Mouse (Mus musculus): Measurements from ENCODE around the gene Foxf2.

Gene Foxf2

GRCm38 (mm10) chr13:31624966-31625332 is 667 bp upstream of the Foxf2 start:
- in situ Hi-C loops (cut with MboI) = loop anchor here (25.0 kb wide), 2 partner anchors 738 to 1063 kb away; no protein-coding TSS in a partner anchor

GRCm38 (mm10) chr13:31626183-31626801 is 676 bp downstream of the Foxf2 start:
- in situ Hi-C loops (cut with MboI) = loop anchor here (25.0 kb wide), 1 partner anchor 739 kb away; no protein-coding TSS in a partner anchor

- in situ Hi-C loops (cut with MboI) = loop anchor here (25.0 kb wide), 1 partner anchor 740 kb away; no protein-coding TSS in a partner anchor
Measured at GRCm38 (mm10) chr13:31626991-31627625, 1.5 kb downstream of the Foxf2 start.

DNA sequence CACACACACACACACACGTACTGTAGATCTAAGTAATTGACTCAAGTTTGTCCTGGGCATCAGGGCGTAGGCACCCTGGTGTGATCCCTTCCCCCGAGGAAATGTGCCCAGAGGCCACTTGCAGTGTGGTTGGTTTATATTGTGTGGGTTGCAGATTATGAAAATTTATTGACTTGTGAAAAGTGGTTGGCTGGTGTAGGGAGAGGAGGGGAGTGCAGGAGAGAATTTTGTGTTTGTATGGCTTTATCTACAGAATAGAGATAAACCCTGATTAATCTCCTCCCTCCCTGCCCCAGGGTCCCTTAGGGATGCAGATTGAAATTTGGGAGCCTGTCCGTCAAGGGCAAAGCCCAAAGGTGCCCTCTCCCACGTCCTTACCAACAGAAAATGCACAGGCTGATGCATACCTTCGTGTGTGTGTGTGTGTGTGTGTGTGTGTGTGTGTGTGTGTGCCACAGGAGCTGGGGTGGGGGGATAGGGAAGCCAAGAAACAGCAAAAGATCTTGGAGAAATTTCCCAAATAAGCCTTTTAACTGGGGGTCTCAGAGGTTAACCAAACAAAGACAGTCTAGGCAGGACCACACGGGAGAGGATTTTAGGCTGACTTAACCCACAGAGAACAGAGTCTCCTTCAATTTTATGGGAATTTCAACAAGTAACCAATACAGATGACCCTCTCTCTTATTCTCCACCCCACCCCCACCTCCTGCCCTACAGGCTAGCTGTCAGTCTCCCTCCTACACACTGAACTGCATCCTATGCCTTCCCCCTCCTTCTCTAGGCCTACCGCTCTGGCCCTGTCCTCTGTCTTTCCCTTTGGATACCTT is 2.5 kb downstream of the Foxf2 start:
- in situ Hi-C loops (cut with MboI) = loop anchor here (25.0 kb wide), 1 partner anchor 741 kb away; no protein-coding TSS in a partner anchor

GRCm38 (mm10) chr13:31628691-31629180 is 3.1 kb downstream of the Foxf2 start:
- in situ Hi-C loops (cut with MboI) = loop anchor here (25.0 kb wide), 1 partner anchor 741 kb away; no protein-coding TSS in a partner anchor

- in situ Hi-C loops (cut with MboI) = loop anchor here (25.0 kb wide), 1 partner anchor 742 kb away; no protein-coding TSS in a partner anchor
Measured at GRCm38 (mm10) chr13:31629321-31629851, 3.8 kb downstream of the Foxf2 start.

- in situ Hi-C loops (cut with MboI) = loop anchor here (25.0 kb wide), 1 partner anchor 743 kb away; no protein-coding TSS in a partner anchor
Measured at GRCm38 (mm10) chr13:31630051-31630450, 4.4 kb downstream of the Foxf2 start.

DNA sequence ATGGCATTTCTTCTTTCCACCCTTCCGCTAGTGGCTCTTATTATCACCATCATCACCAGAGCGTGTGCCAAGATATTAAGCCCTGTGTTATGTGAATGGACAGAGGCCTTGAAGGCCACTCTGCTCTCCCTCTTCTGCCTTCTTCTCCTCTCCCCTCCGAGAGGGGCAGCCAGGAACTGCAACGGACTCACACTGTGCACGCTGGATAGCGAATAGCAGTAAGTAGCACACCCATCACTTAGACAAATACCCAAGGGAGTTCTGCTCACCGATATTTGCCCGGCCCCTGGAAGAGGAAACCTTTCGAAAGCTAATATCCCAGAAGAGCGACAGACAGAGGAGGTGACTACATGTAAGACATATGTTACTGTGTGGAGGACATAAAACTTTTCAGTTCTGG is 4.9 kb downstream of the Foxf2 start:
- in situ Hi-C loops (cut with MboI) = loop anchor here (25.0 kb wide), 1 partner anchor 743 kb away; no protein-coding TSS in a partner anchor

DNA sequence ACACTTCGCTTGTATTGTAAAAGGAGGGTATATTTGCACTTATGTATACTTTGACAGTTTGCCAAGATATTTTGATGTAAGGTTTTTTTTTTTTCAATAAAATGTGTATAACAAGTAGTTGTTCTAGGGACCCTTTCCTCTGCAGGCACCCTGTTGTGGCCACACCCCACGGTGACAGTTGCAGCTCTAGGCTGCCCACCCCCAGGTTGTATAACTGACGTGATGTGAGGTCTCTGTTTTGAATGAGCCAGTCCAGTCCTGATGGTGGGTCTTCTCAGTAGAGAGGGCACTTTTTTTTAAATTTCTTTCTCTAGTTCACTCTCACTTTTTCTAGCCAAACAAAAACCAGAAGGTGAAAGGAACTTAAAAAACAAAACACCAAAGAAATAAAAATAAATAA is 5.7 kb downstream of the Foxf2 start:
- in situ Hi-C loops (cut with MboI) = loop anchor here (25.0 kb wide), 1 partner anchor 744 kb away; no protein-coding TSS in a partner anchor

GRCm38 (mm10) chr13:31632450-31632849 is 6.8 kb downstream of the Foxf2 start:
- in situ Hi-C loops (cut with MboI) = loop anchor here (25.0 kb wide), 1 partner anchor 745 kb away; no protein-coding TSS in a partner anchor

GRCm38 (mm10) chr13:31633259-31633658 is 7.6 kb downstream of the Foxf2 start:
- in situ Hi-C loops (cut with MboI) = loop anchor here (25.0 kb wide), 1 partner anchor 746 kb away; no protein-coding TSS in a partner anchor

GRCm38 (mm10) chr13:31635546-31635945 is 9.9 kb downstream of the Foxf2 start:
- in situ Hi-C loops (cut with MboI) = loop anchor here (25.0 kb wide), 1 partner anchor 748 kb away; no protein-coding TSS in a partner anchor

- in situ Hi-C loops (cut with MboI) = loop anchor here (25.0 kb wide), 1 partner anchor 754 kb away; no protein-coding TSS in a partner anchor
Measured at GRCm38 (mm10) chr13:31641517-31641916, 15.9 kb downstream of the Foxf2 start.

DNA sequence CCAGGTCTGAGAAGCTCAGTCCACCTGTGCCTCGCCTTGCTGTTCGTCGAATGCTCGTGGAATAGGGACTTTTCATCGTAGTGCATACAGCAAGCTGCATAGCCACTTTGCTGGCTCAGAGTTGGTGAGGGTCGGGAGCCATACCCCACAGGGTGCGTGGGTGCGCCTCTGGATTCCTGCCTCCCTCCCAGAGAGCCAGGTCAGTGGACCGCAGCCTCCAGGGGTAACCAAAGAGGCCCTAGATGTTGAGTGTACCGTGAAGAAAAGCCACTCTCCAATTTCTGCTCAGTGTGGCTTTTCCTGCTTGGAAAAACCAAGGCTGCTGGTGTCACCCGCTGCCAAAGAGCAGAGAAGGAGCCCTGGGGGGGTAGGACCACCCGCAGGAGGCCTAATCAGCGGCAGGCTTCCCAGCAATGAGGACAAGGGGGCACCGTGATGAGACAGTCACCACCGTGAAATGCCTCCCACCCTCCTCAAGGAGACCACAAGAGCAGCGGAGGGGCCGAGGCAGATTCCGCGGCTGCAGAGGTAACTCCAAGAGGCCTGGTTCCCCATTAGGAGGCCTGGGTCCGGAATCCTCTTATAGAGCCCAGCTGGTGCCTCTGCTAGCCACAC is 26.6 kb downstream of the Foxf2 start:
- in situ Hi-C loops (cut with MboI) = no loop called here

- in situ Hi-C loops (cut with MboI) = no loop called here
Measured at GRCm38 (mm10) chr13:31656249-31656648, 30.6 kb downstream of the Foxf2 start.

DNA sequence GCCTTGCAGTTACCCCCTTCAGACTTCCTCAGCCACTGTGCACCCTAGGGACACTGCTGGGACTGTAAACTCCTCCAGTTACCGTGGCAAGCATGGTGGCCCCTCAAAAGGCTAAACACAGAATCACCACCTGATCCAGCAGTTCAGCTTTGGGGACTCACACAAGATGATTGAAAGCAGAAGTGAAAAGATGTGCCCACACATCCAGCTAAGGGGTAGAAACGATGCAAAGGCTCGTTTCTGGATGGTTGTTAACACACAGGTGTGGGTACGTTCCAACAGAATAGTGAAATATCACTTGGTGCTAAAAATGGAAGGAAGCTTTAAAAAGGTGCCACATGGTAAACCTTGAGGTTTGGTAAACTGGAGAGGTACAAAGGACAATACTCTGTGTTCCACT is 32.6 kb downstream of the Foxf2 start:
- in situ Hi-C loops (cut with MboI) = no loop called here

DNA sequence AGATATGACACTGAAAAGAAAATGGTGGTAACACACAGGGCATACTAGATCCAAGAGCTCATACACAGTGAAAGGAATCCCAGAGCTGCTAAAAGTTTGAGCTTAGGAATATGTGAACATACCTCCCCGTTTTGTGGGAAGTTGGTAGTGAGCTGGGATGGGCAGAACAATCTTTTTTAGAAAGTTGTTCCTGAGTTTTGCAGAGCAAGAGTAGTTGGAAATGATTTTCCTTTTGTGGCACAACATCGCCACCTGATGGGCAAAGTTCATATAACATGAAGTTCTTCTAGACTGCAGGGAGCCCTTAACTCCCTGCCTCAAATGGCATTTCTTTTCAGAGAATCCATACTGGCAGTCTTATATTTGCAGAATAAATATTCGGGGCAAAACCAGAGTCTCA is 33.3 kb downstream of the Foxf2 start:
- in situ Hi-C loops (cut with MboI) = no loop called here

- in situ Hi-C loops (cut with MboI) = no loop called here
Measured at GRCm38 (mm10) chr13:31661211-31661610, 35.6 kb downstream of the Foxf2 start.

GRCm38 (mm10) chr13:31665376-31665775 is 39.8 kb downstream of the Foxf2 start:
- in situ Hi-C loops (cut with MboI) = no loop called here

DNA sequence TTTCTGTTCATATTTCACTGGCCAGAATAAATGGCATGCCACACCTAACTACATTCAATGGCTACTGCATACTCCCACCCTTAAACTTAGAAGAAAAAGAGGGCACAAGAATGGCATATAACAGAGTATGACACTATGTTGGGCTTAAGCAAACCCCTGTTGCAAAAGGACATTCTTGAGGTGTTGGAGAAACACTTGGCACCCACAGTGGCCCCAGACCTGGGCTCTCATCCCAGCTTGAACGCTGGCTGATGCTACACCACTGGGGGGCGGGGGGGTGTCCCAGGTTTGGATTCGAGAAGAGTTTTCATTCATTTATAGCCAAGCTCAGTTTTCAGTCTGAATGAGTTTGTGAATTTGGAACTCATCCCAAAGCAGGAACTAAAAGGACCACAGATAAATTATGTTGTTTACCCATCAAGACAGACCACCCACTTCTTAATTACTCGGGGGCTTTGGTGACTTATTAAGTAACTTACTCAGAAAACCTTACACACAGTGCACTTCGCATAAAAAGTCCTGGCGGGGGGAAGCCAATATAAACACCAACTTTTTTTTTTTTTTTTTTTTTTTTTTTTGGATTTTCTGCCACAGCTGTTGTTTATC is 42.4 kb downstream of the Foxf2 start:
- in situ Hi-C loops (cut with MboI) = no loop called here

GRCm38 (mm10) chr13:31672093-31672492 is 46.5 kb downstream of the Foxf2 start:
- in situ Hi-C loops (cut with MboI) = no loop called here
